Mouse (Mus musculus): ENCODE measurements around the gene Selenof. TPM values are rescaled to one million over a fixed set of nuclear protein-coding genes. Genes with fewer than 3 reads are reported as not detected.
A peak's percentile ranks its signal among the peaks of the same experiment; 100 is the strongest.

The Selenof gene
- polyA plus RNA-seq, 1 experiment = 573 TPM

DNA sequence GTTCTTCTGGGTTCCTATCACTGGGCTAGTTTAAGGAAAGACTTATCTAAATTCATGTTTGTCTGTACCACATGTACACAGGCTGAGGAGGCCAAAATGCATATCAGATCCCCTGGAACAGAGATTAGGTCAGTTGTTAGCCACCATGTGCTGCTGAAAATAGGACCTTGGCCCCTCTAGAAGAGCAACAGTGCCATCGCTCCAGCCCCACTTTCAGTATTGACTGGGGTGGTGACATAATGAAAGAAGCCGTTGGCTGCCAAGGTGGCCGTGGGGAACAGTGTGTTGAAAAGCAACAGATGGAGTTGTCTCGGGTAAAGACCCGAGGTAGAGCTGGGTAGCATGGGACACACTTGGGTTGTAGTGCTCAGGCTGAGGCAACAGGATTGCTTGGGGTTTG, 9.7 kb downstream of the Selenof start:
- H3K27ac ChIP-seq (replicated peaks; ENCODE audit: low read depth, low read length) = no peak overlapping the region

DNA sequence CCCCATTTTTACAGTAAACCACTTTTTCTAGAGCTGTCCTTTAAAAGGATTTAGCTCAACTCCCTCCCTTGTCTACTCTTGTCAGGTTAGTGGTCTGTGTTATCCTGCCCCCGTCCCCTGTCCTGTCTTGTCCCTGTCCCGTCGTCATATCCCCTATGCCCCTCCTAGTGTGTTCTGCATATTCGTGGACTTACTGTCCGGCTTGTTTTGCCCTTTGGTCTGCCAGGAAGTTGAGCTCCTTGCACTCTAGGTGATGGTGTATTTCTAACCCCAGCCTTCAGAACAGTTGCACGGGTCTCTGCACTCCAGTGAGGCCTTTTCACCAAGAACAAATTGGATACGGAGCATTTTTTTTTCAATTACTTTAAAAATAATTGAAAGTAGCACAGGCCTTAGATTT, 10.2 kb downstream of the Selenof start:
- peaks cover 6% of the 10 kb centered on the region; the same call in 1 of the 2 replicates for H3K4me1 ChIP-seq (ENCODE audit: control insufficient read depth, insufficient read depth, insufficient read length, low read length)
- no peak overlapping the region for H3K27ac ChIP-seq (replicated peaks; ENCODE audit: low read depth, low read length)
- H3K4me3 ChIP-seq (ENCODE audit: insufficient read depth, low read depth, low read length) = no peak overlapping the region

More for the DNA sequence above, 9.7 kb downstream of the Selenof start:
- peaks cover 6% of the 10 kb centered on the region; the same call in 1 of the 2 replicates for H3K4me1 ChIP-seq (ENCODE audit: control insufficient read depth, insufficient read depth, insufficient read length, low read length)
- no peak overlapping the region for H3K4me3 ChIP-seq (ENCODE audit: insufficient read depth, low read depth, low read length)

DNA sequence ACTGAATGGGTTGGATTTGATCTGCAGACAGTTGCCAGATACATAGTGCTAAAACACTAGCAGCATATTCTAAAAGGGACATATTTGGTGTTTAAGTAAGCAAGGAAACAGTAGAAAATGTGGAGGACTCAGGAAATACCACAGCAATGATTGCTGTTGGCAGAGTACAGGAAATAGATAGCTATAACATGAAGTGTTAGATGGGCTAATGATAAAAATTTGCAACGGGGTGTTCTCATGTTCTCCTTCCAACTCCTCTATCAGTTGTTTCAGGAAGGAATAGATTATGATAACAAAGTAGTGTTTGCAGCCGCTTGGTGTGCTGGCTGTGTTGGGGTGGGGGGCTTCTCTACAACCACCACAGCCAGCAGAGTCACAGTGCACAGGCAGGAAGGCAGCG, 11.7 kb downstream of the Selenof start:
- no peak overlapping the region for H3K4me3 ChIP-seq (ENCODE audit: insufficient read depth, low read depth, low read length)
- H3K4me1 ChIP-seq (ENCODE audit: control insufficient read depth, insufficient read depth, insufficient read length, low read length) = peaks cover 6% of the 10 kb centered on the region; the same call in 1 of the 2 replicates

DNA sequence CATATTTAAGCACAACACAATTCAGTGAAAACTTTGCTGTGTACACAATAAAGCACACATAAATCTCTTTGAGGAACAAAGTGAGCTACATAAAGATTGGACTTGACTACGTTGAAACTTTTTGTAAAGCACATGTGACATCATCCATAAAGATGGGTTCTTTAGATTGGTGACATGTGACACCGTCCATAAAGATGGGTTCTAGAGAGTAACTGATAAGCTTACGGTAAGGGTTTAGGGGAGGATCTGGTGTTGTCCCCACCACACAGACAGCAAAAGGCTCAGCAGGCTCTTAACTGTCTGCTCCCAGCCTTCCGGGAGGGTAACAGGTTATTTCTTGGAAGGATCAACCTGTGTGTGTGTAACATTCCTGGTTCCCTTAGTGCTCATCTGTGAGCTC, 12.2 kb downstream of the Selenof start:
- peaks cover 6% of the 10 kb centered on the region; the same call in 1 of the 2 replicates for H3K4me1 ChIP-seq (ENCODE audit: control insufficient read depth, insufficient read depth, insufficient read length, low read length)
- no peak overlapping the region for H3K4me3 ChIP-seq (ENCODE audit: insufficient read depth, low read depth, low read length)
- no peak overlapping the region for H3K27ac ChIP-seq (replicated peaks; ENCODE audit: low read depth, low read length)

More for the DNA sequence above, 11.7 kb downstream of the Selenof start:
- H3K27ac ChIP-seq (replicated peaks; ENCODE audit: low read depth, low read length) = no peak overlapping the region

DNA sequence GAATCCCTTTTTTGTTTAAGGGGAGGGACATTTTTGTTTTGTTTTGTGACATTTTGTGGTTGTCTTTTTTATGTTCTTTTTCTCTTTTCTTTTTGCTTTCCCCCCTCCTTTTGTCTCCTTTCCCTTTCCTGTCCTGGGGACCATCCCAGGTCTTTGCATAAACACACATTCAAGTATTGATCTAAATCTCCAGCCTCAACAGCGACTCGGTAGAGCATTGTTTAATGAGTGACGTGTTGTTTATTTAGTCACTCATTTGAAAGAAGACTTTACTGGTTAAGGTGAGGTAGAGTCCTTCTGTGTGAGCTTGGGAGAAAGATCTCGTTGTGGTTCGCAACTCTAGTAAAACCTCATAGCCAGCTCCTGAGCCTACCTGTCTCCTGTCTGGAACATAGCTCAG, 13.7 kb downstream of the Selenof start:
- Histone ChIP-seq H3K27ac (replicated peaks; ENCODE audit: low read depth, low read length) (no peak overlapping the region), H3K4me1 (ENCODE audit: control insufficient read depth, insufficient read depth, insufficient read length, low read length) (peaks cover 6% of the 10 kb centered on the region; the same call in 1 of the 2 replicates), H3K4me3 (ENCODE audit: insufficient read depth, low read depth, low read length) (no peak overlapping the region)

DNA sequence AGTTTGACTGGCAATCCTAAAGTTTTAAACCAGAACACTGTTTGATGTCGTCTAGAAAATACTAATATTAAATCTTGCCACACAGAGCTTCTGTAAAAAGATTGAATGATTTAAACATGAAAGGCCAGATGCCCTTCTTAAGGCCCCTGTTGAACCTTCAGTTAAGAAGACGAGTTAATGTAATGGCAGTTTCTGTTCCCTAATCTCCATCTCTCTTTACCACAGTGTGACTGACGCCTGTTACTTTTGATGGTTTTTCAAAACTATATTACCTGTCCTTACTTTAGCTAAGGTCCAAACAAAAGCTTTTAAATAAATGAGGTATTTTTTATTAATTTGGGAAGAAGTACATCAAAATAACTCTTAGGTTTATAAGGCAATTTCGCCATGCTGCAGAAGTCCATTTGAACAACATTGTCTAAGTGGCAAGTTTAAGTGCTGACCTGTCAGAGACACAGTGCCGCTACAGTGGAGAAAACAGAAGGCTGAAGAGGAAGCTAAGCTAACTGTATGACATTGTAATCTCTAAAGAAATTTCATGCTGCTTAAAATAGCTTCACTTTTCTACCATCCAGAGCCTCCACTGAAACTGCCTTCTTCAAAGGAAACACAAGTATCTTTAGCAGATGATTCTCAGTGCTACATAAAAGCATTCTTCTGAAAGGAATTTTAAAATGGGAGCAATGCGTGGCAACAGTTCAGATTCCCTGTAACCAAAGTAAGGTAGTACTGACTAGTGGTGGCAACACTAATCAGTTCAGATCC, 14.9 kb downstream of the Selenof start:
- Histone ChIP-seq H3K4me3 (ENCODE audit: insufficient read depth, low read depth, low read length) (no peak overlapping the region), H3K4me1 (ENCODE audit: control insufficient read depth, insufficient read depth, insufficient read length, low read length) (peaks cover under 1% of the 10 kb centered on the region; the same call in 1 of the 2 replicates), H3K27ac (replicated peaks; ENCODE audit: low read depth, low read length) (no peak overlapping the region)

DNA sequence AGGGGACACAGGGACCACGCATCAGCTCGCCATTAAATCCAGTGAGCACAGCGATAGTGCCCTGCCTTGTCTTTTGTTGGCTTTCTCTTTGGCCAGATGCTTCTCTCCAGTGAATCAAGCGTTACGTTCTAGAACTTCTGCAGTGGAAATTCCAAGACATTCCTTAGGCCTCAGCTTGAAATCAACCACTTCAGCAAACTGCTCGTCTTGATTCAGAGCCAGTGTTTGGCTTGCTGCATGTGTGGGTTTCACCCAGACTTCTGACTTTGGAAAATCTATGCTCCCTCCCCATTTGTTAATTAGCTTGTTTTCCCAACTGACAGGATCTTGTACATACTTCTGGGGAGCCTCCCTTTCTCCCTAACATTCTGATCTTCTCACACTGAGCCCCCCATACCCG, 16.6 kb downstream of the Selenof start:
- Histone ChIP-seq H3K27ac (replicated peaks; ENCODE audit: low read depth, low read length) (peak overlapping the region; percentile 21; the same call in 1 of the 2 replicates), H3K4me3 (ENCODE audit: insufficient read depth, low read depth, low read length) (no peak overlapping the region), H3K4me1 (ENCODE audit: control insufficient read depth, insufficient read depth, insufficient read length, low read length) (no peaks in the 10 kb centered on the region; the same call in 1 of the 2 replicates)

DNA sequence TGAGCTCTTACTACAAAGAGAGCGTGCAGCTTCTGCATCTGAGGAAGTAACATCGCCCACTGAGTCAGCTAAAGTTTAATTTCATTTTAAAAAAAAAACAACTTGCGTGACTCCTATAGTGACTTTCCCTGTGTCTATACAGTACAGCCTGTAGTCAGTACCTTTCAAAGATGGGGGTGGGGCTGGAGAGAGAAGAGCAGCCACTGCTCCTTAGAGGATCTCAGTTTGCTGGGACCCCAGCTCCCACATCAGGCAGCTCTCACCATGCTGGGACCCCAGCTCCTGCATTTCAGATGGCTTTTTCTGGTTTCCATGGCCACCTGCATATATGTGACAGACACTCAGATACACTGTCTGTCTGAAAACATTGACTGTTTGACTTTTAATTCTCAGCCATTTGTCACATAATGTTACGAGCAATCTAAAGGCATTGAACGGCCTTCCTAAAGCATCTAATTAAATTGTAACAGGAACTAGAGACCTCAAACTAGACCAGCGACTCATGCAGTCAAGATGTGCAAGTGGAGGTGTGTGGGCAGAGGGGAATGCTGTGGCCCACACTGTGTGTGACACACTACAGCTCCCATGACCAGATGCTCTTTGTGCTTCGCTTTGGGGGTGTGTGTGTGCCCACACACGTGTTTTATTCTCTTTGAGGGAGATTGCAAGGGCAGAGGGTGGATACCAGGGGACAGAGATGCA, 19.2 kb downstream of the Selenof start:
- Histone ChIP-seq H3K4me3 (ENCODE audit: insufficient read depth, low read depth, low read length) (no peak overlapping the region), H3K27ac (replicated peaks; ENCODE audit: low read depth, low read length) (no peak overlapping the region), H3K4me1 (ENCODE audit: control insufficient read depth, insufficient read depth, insufficient read length, low read length) (no peaks in the 10 kb centered on the region; the same call in 1 of the 2 replicates)

DNA sequence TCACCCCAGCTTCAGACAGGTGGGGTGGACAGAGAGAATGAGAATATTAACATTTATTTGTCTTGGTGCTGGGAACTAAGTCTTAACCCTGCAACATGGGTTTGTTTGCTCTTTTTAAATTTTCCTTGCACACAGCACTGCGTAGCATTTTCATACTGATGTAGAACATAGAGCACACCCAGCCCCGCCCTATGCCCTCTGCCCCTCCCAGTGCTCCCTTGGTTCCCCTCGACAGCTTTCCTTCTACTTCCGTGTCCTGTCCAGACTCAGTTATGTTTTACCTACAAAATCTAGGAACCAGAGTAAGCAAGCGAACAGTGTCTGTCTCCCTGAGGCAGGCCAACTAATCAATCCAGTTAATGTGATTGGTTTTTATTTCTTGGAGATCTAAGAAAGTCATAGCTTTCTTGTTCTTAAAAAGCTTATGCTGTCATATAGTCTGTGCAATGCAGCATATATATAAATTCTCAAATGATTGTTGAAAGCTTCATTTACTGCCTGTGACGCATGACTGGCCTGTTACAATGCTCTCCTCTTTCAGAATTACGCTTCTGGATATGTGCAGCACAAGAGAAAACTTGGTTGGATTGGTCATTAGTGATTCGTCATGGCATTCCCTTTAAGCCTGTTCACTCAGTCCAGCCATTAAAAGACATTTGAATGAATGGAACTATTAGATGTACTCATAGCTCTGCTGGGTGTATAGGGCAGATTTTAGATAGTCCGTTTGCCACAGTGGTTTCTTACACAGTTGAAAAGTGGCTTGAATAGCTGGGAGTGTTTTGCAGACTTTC, 23.1 kb downstream of the Selenof start:
- H3K4me3 ChIP-seq (ENCODE audit: insufficient read depth, low read depth, low read length) = no peak overlapping the region
- H3K27ac ChIP-seq (replicated peaks; ENCODE audit: low read depth, low read length) = no peak overlapping the region
- no peaks in the 10 kb centered on the region for H3K4me1 ChIP-seq (ENCODE audit: control insufficient read depth, insufficient read depth, insufficient read length, low read length)

DNA sequence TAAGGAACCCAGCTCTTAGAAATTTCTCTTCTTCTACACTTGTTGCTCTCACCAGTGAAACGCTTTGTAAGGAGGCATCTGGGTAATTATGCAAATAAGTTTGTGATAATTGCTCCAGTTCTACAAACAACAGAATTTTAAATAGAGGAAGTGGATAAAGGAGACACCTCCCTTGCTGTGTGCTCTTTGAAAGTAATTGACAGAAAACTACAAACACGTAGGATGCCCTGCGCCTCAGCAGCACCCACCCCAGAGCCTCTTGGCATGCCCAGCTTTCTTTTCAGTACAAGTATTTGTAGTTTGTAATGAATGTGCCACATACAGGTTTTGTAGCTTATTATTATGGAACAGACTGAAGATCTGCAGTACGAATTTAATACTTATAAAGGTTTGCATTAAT, 27.0 kb downstream of the Selenof start:
- H3K4me1 ChIP-seq (ENCODE audit: control insufficient read depth, insufficient read depth, insufficient read length, low read length) = no peaks in the 10 kb centered on the region
- H3K4me3 ChIP-seq (ENCODE audit: insufficient read depth, low read depth, low read length) = no peak overlapping the region
- no peak overlapping the region for H3K27ac ChIP-seq (replicated peaks; ENCODE audit: low read depth, low read length)

DNA sequence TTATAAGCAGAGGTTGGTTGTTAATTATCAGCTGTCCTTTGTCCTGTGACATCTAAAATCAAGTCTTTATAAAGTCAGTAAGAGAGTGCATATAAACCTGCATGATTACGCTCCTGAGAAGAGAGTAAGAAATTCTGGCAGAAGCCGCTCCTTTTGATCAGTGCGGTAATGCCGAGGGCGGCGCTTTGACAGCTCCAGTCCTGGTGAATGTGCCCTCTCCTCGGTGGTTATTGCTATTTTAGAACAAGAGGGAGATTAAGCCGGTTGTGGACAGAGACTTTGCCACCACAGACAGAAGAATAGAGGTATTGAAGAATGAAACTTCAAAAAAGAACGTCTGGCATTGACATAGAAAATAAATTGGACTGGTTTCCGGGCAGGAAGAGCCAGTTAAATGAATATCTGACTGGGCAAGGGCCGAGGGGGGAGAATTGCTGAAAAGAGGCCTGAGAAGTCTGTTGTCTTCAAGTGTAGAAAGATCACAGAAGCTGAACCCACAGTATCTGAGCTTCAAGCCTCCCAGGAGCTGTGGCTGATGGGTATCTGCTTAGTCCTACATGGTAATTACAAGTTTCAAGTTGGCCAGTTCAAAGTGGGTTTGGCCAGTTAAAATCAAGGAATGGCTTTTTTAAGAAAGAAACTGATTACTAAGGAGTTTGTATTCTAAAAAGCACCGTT, 27.8 kb downstream of the Selenof start:
- H3K4me3 ChIP-seq (ENCODE audit: insufficient read depth, low read depth, low read length) = no peak overlapping the region
- H3K27ac ChIP-seq (replicated peaks; ENCODE audit: low read depth, low read length) = no peak overlapping the region
- peaks cover 6% of the 10 kb centered on the region; the same call in 1 of the 2 replicates for H3K4me1 ChIP-seq (ENCODE audit: control insufficient read depth, insufficient read depth, insufficient read length, low read length)

DNA sequence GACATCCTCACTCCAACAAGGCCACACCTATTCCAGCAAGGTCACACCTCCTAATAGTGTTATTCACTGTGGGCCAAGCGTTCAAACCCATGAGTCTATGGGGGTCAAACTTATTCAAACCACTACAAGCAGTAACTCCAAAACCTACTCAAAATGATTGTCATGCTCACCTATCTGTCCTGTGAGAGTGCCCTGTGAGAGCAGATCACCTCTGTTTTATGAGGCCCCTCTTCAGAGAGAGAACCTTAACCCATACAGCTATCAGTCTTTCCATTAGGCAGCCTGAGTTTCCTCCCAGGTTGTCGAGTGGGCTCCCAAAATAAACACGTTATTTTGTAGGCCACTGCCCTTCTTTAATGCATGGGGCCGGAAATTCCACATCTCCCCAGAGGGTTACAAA, 32.3 kb downstream of the Selenof start:
- no peak overlapping the region for H3K4me3 ChIP-seq (ENCODE audit: insufficient read depth, low read depth, low read length)
- H3K27ac ChIP-seq (replicated peaks; ENCODE audit: low read depth, low read length) = no peak overlapping the region
- H3K4me1 ChIP-seq (ENCODE audit: control insufficient read depth, insufficient read depth, insufficient read length, low read length) = peaks cover 13% of the 10 kb centered on the region; the same call in 1 of the 2 replicates

DNA sequence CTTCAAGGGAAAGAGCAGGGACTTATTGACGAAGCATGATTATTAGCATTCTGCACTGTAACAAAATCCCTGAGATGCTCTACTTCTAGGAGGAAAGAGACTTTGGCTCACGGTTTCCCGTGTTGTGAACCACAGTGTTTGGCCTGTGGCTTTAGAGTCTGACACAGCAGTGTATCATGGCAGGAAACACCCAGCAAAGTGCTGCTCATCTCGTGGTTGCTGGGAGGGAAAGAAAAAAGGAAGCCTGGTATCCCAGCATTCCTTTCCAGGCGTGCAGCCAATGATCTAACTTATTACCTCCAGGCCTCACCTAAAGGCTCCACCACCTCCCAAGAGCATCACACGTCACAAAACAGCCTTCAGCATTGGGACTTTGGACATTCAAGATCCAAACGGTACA, 32.7 kb downstream of the Selenof start:
- H3K27ac ChIP-seq (replicated peaks; ENCODE audit: low read depth, low read length) = no peak overlapping the region
- H3K4me1 ChIP-seq (ENCODE audit: control insufficient read depth, insufficient read depth, insufficient read length, low read length) = peaks cover 13% of the 10 kb centered on the region; the same call in 1 of the 2 replicates
- no peak overlapping the region for H3K4me3 ChIP-seq (ENCODE audit: insufficient read depth, low read depth, low read length)

DNA sequence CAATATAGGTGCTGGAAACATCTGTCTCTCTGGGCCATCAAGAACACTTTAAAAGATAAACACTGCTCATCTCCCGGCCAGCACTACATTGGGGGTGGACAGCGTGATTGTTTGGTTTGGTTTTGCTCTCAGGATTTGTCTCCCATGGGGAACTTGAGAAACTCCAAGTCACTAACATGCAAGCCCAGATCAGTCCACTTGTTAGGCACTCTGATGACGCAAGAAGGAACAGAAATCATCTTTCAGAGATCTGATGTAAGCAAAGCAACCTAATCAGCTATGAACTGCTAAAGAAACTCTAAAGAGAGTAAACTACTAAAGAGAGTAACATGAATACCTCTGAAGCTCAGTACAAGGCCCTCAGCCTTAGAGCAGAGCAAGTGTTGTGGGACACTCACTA, 33.5 kb downstream of the Selenof start:
- Histone ChIP-seq H3K27ac (replicated peaks; ENCODE audit: low read depth, low read length) (no peak overlapping the region), H3K4me1 (ENCODE audit: control insufficient read depth, insufficient read depth, insufficient read length, low read length) (peaks cover 13% of the 10 kb centered on the region; the same call in 1 of the 2 replicates), H3K4me3 (ENCODE audit: insufficient read depth, low read depth, low read length) (no peak overlapping the region)
